Mouse (Mus musculus) lung, embryonic 14.5 days (tissue): Measurements from ENCODE around the gene AW822073. TPM values are rescaled to one million over a fixed set of nuclear protein-coding genes. Genes with fewer than 3 reads are reported as not detected.
"Not testable (repeated sequence)": the region's sequence is repeated elsewhere in the genome, so short reads cannot be mapped to it uniquely, and the experiment has no call there.

Experiments
- ATAC-seq: fragments of 200-750 bp; cut with Nextera tagmentation; 2 replicates; pipeline ENCODE4 v1.8.0; 2017; ENCODE audit warnings: mild to moderate bottlenecking, moderate TSS enrichment, moderate library complexity; ENCODE audit not compliant: insufficient read depth
- DNase-seq: peaks from one replicate; pipeline ENCODE4 v3.0.0-alpha.2; 2015
- H3K27ac ChIP-seq: fragments of 300-500 bp; sonication (generic); 2 replicates; pipeline ENCODE4 v1.5.1; 2014; ENCODE audit warnings: low read depth, mild to moderate bottlenecking, moderate library complexity
- H3K27me3 ChIP-seq: fragments of 300-500 bp; sonication (generic); 2 replicates; pipeline ENCODE4 v1.6.1; 2014; ENCODE audit warnings: low read length, control low read depth; ENCODE audit not compliant: insufficient read depth
- H3K36me3 ChIP-seq: fragments of 300-500 bp; sonication (generic); 2 replicates; pipeline ENCODE4 v1.6.1; 2014; ENCODE audit warnings: control low read depth; ENCODE audit not compliant: insufficient read depth
- H3K4me1 ChIP-seq: fragments of 300-500 bp; sonication (generic); 2 replicates; pipeline ENCODE4 v1.6.1; 2014; ENCODE audit warnings: antibody characterized with exemption, control low read depth; ENCODE audit not compliant: insufficient read depth
- H3K4me2 ChIP-seq: fragments of 300-500 bp; sonication (generic); 2 replicates; pipeline ENCODE4 v1.6.1; 2014; ENCODE audit warnings: mild to moderate bottlenecking
- H3K4me3 ChIP-seq: fragments of 300-500 bp; sonication (generic); 2 replicates; pipeline ENCODE4 v1.5.1; 2014; ENCODE audit warnings: low read depth, low read length
- H3K9ac ChIP-seq: fragments of 300-500 bp; sonication (generic); 2 replicates; pipeline ENCODE4 v1.6.1; 2014
- H3K9me3 ChIP-seq: fragments of 300-500 bp; sonication (generic); 2 replicates; pipeline ENCODE4 v1.6.1; 2016; ENCODE audit warnings: low read depth, low read length, control low read depth
- CTCF ChIP-seq: IDR thresholded peaks from 2 replicates; pipeline ENCODE4 v1.5.1; 2016; ENCODE audit warnings: antibody characterized with exemption, low read depth
- WGBS: fragments of 180-500 bp; shearing (Covaris S2); extraction: QIAGEN DNeasy Blood & Tissue Kit; methylation state at CpG from one replicate; pipeline ENCODE4 v1.1.7; 2014; 5-methylcytosine and 5-hydroxymethylcytosine counted together
- polyA plus RNA-seq: library from polyadenylated mRNA; unstranded; fragments of >200 nt; fragmentation: Nextera tagmentation; extraction: Ambion mirVana; gene quantifications from 2 replicates; pipeline ENCODE4 v1.2.1, GENCODE M21; 2014

Gene AW822073
- polyA plus RNA-seq, 1 experiment from 2014 or later, result not detected

GRCm38 (mm10) chr10:58236613-58237012, 11.9 kb upstream of the AW822073 start, which contains the start of gene Gm4981:
TSS of gene Gm4981 (minus strand) at chr10:58236701.
- Histone ChIP-seq H3K9me3 (peaks cover 9% of the 10 kb centered on the region), H3K9ac (no peak within 1 kb of the TSS), H3K4me1 (no peaks in the 10 kb centered on the region), H3K27ac (no peak within 1 kb of the TSS), H3K4me3 (no peak within 1 kb of the TSS), H3K36me3 (no peaks in the 10 kb centered on the region), H3K4me2 (no peak within 1 kb of the TSS), H3K27me3 (no peaks in the 10 kb centered on the region)
- WGBS, result 85% methylated on average over 10 of the region's 10 CpGs
- no peak for TF ChIP-seq CTCF
- no peak for DNase-seq
- no peak for ATAC-seq

DNA sequence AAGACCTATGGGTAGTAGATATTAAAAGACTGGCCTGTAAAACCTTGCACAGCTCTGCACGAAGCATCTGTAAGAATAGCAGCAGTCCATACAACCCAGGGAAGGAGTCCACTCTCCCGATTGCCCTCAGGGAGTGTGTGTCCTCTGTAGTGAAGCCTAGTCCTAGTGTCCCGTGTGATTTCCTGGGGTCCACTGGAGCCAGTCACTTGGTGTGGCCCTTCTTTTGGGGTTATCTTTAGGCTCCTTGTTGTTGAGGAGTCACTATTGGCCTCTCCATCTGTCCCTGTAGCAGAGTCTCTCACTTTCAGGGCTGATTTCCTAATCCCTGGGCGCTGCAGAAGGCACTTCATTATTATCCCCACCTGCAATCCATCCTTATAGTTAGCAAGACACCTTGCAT, 10.3 kb upstream of the AW822073 start:
- not testable (repeated sequence) for H3K4me1 ChIP-seq, H3K27me3 ChIP-seq, H3K4me3 ChIP-seq, H3K9ac ChIP-seq, ATAC-seq, H3K27ac ChIP-seq, DNase-seq, H3K4me2 ChIP-seq, H3K36me3 ChIP-seq
- H3K9me3 ChIP-seq, result peaks cover 15% of the 10 kb centered on the region
- 79% methylated on average over 4 of the region's 4 CpGs for WGBS

DNA sequence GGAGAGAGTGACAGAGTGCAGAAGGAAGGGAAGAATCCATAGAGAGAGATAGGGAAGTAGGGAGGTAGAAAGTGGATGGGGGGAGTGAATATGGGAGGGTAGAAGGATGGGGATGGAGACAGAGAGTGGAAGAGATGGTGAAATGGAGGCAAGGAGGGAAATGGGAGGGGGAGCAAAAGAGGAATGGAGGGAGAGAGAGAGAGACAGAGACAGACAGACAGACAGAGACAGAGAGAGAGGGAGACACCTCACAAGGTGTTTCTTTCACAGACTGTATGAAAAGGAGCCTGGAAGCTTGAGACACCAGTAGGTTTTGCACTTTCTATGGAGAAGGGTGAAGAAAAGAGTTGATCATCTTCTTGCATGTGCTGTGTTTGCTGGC, 9.0 kb upstream of the AW822073 start:
- peaks cover 15% of the 10 kb centered on the region for H3K9me3 ChIP-seq
- DNase-seq, H3K4me2 ChIP-seq: not testable (repeated sequence)

GRCm38 (mm10) chr10:58233054-58233739, 8.5 kb upstream of the AW822073 start:
- H3K4me1 ChIP-seq, H3K27ac ChIP-seq, H3K27me3 ChIP-seq, DNase-seq, H3K4me3 ChIP-seq, H3K4me2 ChIP-seq, H3K36me3 ChIP-seq, H3K9ac ChIP-seq: not testable (repeated sequence)
- H3K9me3 ChIP-seq, result peaks cover 15% of the 10 kb centered on the region
- ATAC-seq, result peak; percentile 45
- 71% methylated on average over 9 of the region's 10 CpGs for WGBS

More for the DNA sequence above, 9.0 kb upstream of the AW822073 start:
- not testable (repeated sequence) for H3K9ac ChIP-seq, H3K36me3 ChIP-seq, H3K27me3 ChIP-seq, H3K4me3 ChIP-seq, H3K27ac ChIP-seq, H3K4me1 ChIP-seq
- ATAC-seq, result peak; percentile 19; the same call in 1 of the 2 replicates

GRCm38 (mm10) chr10:58232641-58232969, 7.9 kb upstream of the AW822073 start, which contains the start of gene Duxf3:
TSS of gene Duxf3 (minus strand) at chr10:58232675.
- not testable (repeated sequence) for H3K4me1 ChIP-seq, H3K9ac ChIP-seq, H3K4me2 ChIP-seq, H3K27ac ChIP-seq, H3K27me3 ChIP-seq, H3K4me3 ChIP-seq, H3K36me3 ChIP-seq, DNase-seq
- 73% methylated on average over 6 of the region's 8 CpGs for WGBS
- H3K9me3 ChIP-seq, result peaks cover 15% of the 10 kb centered on the region
- ATAC-seq, result peak; percentile 52

- not testable (repeated sequence) for H3K4me3 ChIP-seq, H3K27ac ChIP-seq, H3K4me1 ChIP-seq, H3K27me3 ChIP-seq, H3K9ac ChIP-seq, H3K4me2 ChIP-seq, H3K36me3 ChIP-seq
- ATAC-seq (peak; percentile 85), DNase-seq (peak; percentile 43)
- peaks cover 15% of the 10 kb centered on the region for H3K9me3 ChIP-seq
- 88% methylated on average over 33 of the region's 35 CpGs for WGBS
Measured at GRCm38 (mm10) chr10:58231779-58232640, 7.3 kb upstream of the AW822073 start.

- H3K27ac ChIP-seq, H3K9ac ChIP-seq, H3K36me3 ChIP-seq, H3K4me3 ChIP-seq, DNase-seq, H3K4me2 ChIP-seq, H3K27me3 ChIP-seq, H3K4me1 ChIP-seq: not testable (repeated sequence)
- ATAC-seq, result peak; percentile 33
- WGBS, result 83% methylated on average over 5 of the region's 7 CpGs
- H3K9me3 ChIP-seq, result peaks cover 15% of the 10 kb centered on the region
Measured at GRCm38 (mm10) chr10:58231088-58231487, 6.4 kb upstream of the AW822073 start.

DNA sequence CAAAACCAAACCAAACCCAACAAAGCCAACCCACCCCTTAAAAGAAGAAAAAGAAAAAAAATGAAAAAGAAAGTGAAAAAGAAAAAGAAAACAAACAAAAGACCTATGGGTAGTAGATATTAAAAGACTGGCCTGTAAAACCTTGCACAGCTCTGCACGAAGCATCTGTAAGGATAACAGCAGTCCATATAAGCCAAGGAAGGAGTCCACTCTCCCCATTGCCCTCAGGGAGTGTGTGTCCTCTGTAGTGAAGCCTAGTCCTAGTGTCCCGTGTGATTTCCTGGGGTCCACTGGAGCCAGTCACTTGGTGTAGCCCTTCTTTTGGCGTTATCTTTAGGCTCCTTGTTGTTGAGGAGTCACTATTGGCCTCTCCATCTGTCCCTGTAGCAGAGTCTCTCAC, 5.3 kb upstream of the AW822073 start:
- H3K27me3 ChIP-seq, H3K27ac ChIP-seq, H3K9ac ChIP-seq, H3K4me1 ChIP-seq, DNase-seq, H3K4me2 ChIP-seq, ATAC-seq, H3K36me3 ChIP-seq, H3K4me3 ChIP-seq: not testable (repeated sequence)
- H3K9me3 ChIP-seq, result peaks cover 15% of the 10 kb centered on the region
- WGBS, result 51% methylated on average over 3 of the region's 3 CpGs

GRCm38 (mm10) chr10:58227798-58228197, 3.1 kb upstream of the AW822073 start:
- WGBS, result 81% methylated on average over 2 of the region's 6 CpGs
- not testable (repeated sequence) for H3K4me3 ChIP-seq

DNA sequence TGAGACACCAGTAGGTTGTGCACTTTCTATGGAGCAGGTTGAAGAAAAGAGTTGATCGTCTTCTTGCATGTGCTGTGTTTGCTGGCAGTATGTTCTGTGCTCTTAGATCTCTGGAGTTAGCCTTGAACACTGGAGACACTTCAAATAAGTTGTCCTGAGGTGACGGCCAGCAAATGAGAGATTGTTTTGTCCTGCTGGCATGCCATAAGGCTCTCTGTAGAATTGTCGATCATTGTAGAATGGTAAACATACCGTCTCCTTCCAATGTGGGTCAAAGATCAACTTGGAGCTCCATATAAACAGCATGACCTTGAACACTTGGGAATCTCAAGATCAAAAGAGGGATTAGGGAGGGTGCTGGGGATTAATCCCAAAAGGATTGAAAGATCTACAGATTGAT, 1.6 kb upstream of the AW822073 start:
- H3K27ac ChIP-seq, H3K36me3 ChIP-seq, H3K9ac ChIP-seq, H3K27me3 ChIP-seq, H3K9me3 ChIP-seq, H3K4me3 ChIP-seq, ATAC-seq, H3K4me1 ChIP-seq, H3K4me2 ChIP-seq: not testable (repeated sequence)
- 87% methylated on average over 4 of the region's 4 CpGs for WGBS
- DNase-seq, result peak; percentile 47

More at GRCm38 (mm10) chr10:58227798-58228197, 3.1 kb upstream of the AW822073 start:
- H3K9ac ChIP-seq, H3K4me1 ChIP-seq, DNase-seq, H3K4me2 ChIP-seq, H3K36me3 ChIP-seq, ATAC-seq, H3K27ac ChIP-seq, H3K27me3 ChIP-seq: not testable (repeated sequence)
- peaks cover 15% of the 10 kb centered on the region for H3K9me3 ChIP-seq
